Mouse (Mus musculus) kidney, adult 2 months (tissue): ENCODE data around the gene Cstb.

ENCODE experiments used
- CTCF ChIP-seq: fragments of 200-500 bp; conservative IDR thresholded peaks from 2 replicates; pipeline ENCODE4 v1.5.1; 2011; ENCODE audit warnings: low read depth, mild to moderate bottlenecking, control low read depth, low read length, moderate library complexity, mixed read lengths; ENCODE audit not compliant: insufficient read depth, insufficient read length
- POLR2A ChIP-seq: fragments of 200-500 bp; IDR thresholded peaks from one replicate; pipeline ENCODE4 v1.6.1; 2011; ENCODE audit warnings: low read depth, low read length, control low read depth

- TF ChIP-seq CTCF, result no peak
- no peak for TF ChIP-seq POLR2A
Observed at GRCm38 (mm10) chr10:78417888-78418287, 7.6 kb upstream of the Cstb start.
